Mouse (Mus musculus) hindbrain, embryonic 11.5 days (tissue): Measurements from ENCODE around the gene Ttn. TPM values are rescaled to one million over a fixed set of nuclear protein-coding genes. Genes with fewer than 3 reads are reported as not detected.
"Not testable (repeated sequence)": the region's sequence is repeated elsewhere in the genome, so short reads cannot be mapped to it uniquely, and the experiment has no call there.

Experiments
- ATAC-seq: fragments of 200-750 bp; cut with Nextera tagmentation; 2 replicates; pipeline ENCODE4 v1.8.0; 2017; ENCODE audit warnings: mild to moderate bottlenecking, moderate TSS enrichment, moderate library complexity; ENCODE audit not compliant: low FRiP score
- DNase-seq: peaks from one replicate; pipeline ENCODE4 v3.0.0-alpha.2; 2015; ENCODE audit warnings: low spot score
- H3K27ac ChIP-seq: fragments of 300-500 bp; sonication (generic); 2 replicates; pipeline ENCODE4 v1.5.1; 2014; ENCODE audit warnings: mild to moderate bottlenecking, low read depth, low read length
- H3K27me3 ChIP-seq: fragments of 300-500 bp; sonication (generic); 2 replicates; pipeline ENCODE4 v1.6.1; 2014; ENCODE audit warnings: mild to moderate bottlenecking, low read length, moderate library complexity, mixed read lengths; ENCODE audit not compliant: control insufficient read depth, insufficient read depth
- H3K36me3 ChIP-seq: fragments of 300-500 bp; sonication (generic); 2 replicates; pipeline ENCODE4 v1.6.1; 2014; ENCODE audit warnings: mild to moderate bottlenecking, low read length, moderate library complexity, mixed read lengths; ENCODE audit not compliant: control insufficient read depth, insufficient read depth
- H3K4me1 ChIP-seq: fragments of 300-500 bp; sonication (generic); replicated peaks from 2 replicates; pipeline ENCODE4 v1.6.1; 2014; ENCODE audit warnings: low read length, mixed read lengths; ENCODE audit not compliant: control insufficient read depth, insufficient read depth
- H3K4me2 ChIP-seq: fragments of 300-500 bp; sonication (generic); replicated peaks from 2 replicates; pipeline ENCODE4 v1.6.1; 2014; ENCODE audit warnings: mild to moderate bottlenecking, low read depth, low read length
- H3K4me3 ChIP-seq: fragments of 300-500 bp; sonication (generic); 2 replicates; pipeline ENCODE4 v1.5.1; 2014; ENCODE audit warnings: low read depth, low read length
- H3K9ac ChIP-seq: fragments of 300-500 bp; sonication (generic); 2 replicates; pipeline ENCODE4 v1.6.1; 2014; ENCODE audit warnings: low read depth, low read length
- H3K9me3 ChIP-seq: fragments of 300-500 bp; sonication (generic); 2 replicates; pipeline ENCODE4 v1.6.1; 2016; ENCODE audit warnings: low read length; ENCODE audit not compliant: control insufficient read depth
- WGBS: fragments of 180-500 bp; shearing (Covaris S2); extraction: QIAGEN DNeasy Blood & Tissue Kit; methylation state at CpG from one replicate; pipeline ENCODE4 v1.1.7; 2014; 5-methylcytosine and 5-hydroxymethylcytosine counted together
- polyA plus RNA-seq: library from polyadenylated mRNA; unstranded; fragments of >200 nt; fragmentation: Nextera tagmentation; extraction: Ambion mirVana; gene quantifications from 2 replicates; pipeline ENCODE4 v1.2.1, GENCODE M21; 2014

Ttn gene
- 3.0 and 3.1 TPM in 2 replicates for polyA plus RNA-seq

DNA sequence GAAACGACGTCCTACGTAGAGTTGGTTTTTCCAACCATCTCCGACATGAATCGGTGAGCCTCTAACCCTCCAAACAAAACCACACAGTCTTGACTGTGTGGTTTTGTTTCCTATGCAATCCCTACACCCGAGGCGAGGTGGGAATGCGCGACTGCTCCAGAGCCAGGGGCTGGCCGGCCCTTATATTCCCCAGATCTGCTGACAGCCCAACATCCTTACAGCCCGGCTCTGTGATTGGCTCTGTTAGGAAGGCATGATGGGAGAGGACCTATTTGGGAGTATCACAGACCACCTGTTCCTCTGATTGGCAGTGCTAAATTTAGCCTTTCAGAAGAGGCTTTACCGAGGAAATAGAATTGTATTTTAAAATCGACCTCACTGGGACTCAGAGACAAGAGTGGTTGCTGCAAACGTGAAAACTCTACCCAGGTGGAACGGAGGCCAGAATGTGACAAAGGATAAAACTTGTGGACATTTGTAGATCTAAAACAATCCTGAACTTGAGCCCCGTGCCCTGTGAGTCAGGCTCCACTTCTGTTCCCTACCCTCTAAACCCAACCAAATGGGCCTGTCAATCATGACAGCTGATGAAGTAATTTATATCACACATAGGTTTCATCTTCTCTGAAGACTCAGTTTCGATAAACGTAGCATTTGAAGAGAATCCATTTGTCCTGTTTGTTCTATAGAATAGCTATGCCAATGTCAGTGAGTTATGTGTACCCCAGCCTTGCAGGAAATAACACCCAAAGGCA is at the start of gene Ttn:
Ttn (minus strand) TSS at position 157 of the 755 bp plus-strand sequence.
- ATAC-seq = no peak

DNA sequence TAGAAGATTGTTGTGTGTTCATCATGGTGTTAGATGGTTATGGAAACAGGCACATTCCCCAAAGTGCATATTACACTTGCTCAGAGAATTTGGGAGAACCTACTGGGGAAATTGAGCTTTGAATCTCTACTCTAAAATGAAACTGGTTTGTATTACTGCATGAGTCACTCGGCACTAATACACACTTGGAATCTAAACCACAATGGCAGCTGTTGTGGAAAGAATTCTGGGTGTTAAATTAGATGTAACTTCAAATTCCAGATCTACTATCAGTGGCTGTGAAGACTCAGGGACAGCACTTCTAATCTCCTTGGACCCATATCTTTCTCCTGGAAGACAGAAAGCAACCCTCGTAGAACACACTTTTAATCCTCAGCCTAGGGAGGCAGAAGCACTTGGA is 38.3 kb upstream of the Ttn start:
- WGBS = 93% methylated on average over 2 of the region's 2 CpGs
- no peak for DNase-seq
- no peak overlapping the region for H3K9ac ChIP-seq
- no peak overlapping the region for H3K27ac ChIP-seq
- no peaks in the 10 kb centered on the region for H3K9me3 ChIP-seq
- no peaks in the 10 kb centered on the region for H3K4me1 ChIP-seq
- ATAC-seq = no peak
- no peak overlapping the region for H3K4me3 ChIP-seq
- no peaks in the 10 kb centered on the region for H3K27me3 ChIP-seq
- no peak overlapping the region for H3K4me2 ChIP-seq
- no peaks in the 10 kb centered on the region for H3K36me3 ChIP-seq

More for the DNA sequence above, at the start of gene Ttn:
- Histone ChIP-seq H3K27ac (no peak within 1 kb of the TSS), H3K4me3 (no peak within 1 kb of the TSS), H3K9ac (no peak within 1 kb of the TSS), H3K9me3 (no peaks in the 10 kb centered on the region), H3K4me2 (no peak within 1 kb of the TSS), H3K4me1 (no peaks in the 10 kb centered on the region), H3K36me3 (no peaks in the 10 kb centered on the region), H3K27me3 (no peaks in the 10 kb centered on the region)
- no peak for DNase-seq
- 84% methylated on average over 18 of the region's 18 CpGs for WGBS

DNA sequence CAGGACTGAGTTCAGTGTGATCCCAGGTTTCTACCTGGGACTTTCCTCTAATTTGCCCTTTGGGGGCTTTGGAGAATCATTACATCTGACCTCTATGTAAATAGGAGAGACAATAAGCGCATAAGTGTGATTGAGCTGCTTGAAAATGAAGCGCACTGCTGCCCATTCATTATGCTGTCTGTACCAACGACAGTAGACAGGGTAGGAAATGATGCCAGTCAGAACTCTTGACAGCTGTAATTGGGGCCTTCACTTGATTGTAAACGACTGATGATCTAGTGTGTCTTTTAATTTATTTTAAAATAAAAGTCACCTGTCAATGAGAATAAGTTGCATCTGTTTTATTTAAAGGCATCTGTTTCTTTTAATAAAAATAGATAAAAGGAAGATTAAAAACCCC is 35.4 kb upstream of the Ttn start:
- Histone ChIP-seq H3K9ac (no peak overlapping the region), H3K27me3 (no peaks in the 10 kb centered on the region), H3K4me1 (no peaks in the 10 kb centered on the region), H3K4me2 (no peak overlapping the region), H3K36me3 (no peaks in the 10 kb centered on the region), H3K27ac (no peak overlapping the region), H3K9me3 (no peaks in the 10 kb centered on the region), H3K4me3 (no peak overlapping the region)
- ATAC-seq (no peak), DNase-seq (no peak)
- 76% methylated on average over 4 of the region's 4 CpGs for WGBS

DNA sequence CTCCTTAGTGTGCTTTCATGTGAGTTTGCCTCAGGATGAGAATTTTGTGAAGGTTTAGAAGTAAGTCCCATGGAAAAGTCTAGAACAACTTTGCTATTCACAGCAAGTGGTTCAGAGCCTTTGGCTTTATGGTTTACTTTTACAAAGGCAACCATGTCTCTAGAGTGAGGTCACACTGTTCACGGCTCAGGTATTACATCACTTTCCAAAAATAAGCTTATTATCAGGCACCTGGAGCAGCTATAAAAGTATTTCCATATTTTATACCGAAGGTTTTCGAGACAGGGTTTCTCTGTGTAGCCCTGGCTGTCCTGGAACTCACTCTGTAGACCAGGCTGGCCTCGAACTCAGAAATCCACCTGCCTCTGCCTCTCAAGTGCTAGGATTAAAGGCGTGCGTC is 31.1 kb upstream of the Ttn start:
- H3K9me3 ChIP-seq, H3K27ac ChIP-seq, H3K4me1 ChIP-seq, H3K9ac ChIP-seq, ATAC-seq, H3K36me3 ChIP-seq, H3K4me2 ChIP-seq, DNase-seq, H3K4me3 ChIP-seq, H3K27me3 ChIP-seq: not testable (repeated sequence)
- WGBS = 94% methylated on average over 6 of the region's 6 CpGs

DNA sequence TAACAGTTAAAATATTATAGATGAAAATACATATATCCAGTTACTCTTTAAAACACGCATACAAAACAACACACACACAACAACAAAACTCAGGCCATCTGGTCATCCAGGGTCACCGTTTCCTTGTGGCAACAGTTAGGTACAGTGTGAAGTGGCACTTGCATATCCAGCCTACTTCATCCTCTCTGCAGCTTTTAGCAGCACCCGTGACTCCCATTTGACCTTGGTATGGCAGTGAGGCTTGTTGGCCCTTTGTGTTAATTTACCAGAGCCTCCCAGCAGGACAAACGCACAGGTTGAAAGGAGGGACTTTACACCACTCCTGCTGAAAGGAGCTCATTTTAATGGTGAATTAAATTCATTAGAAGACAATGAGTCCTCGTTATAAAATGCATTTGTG is 29.6 kb upstream of the Ttn start:
- Histone ChIP-seq H3K9ac (no peak overlapping the region), H3K4me2 (no peak overlapping the region), H3K27me3 (no peaks in the 10 kb centered on the region), H3K36me3 (no peaks in the 10 kb centered on the region), H3K27ac (no peak overlapping the region), H3K4me3 (no peak overlapping the region), H3K4me1 (no peaks in the 10 kb centered on the region), H3K9me3 (no peaks in the 10 kb centered on the region)
- DNase-seq = no peak
- no peak for ATAC-seq
- WGBS = 64% methylated on average over 5 of the region's 5 CpGs

DNA sequence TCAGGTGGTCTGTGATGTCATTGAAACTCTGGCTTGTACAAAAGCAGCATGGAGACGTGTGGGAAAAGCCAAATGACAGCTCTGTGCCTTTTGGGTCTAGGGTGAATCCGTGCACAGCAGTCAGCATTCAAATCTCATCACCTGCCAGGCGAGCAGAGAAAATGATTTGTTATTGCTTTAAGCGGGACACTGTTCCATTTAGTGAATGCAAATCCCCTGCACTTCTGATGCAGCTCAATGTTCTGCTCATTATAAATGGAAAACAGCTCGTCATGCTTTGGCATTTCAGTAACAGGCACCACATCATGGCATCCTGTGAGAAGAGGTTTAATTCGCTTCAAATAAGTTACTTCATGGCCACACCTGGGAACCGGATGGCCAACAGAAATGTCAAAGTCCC is 24.7 kb upstream of the Ttn start:
- 72% methylated on average over 7 of the region's 7 CpGs for WGBS
- no peaks in the 10 kb centered on the region for H3K27me3 ChIP-seq
- H3K9ac ChIP-seq = no peak overlapping the region
- no peaks in the 10 kb centered on the region for H3K9me3 ChIP-seq
- H3K36me3 ChIP-seq = no peaks in the 10 kb centered on the region
- H3K4me2 ChIP-seq = no peak overlapping the region
- no peak overlapping the region for H3K27ac ChIP-seq
- no peak overlapping the region for H3K4me3 ChIP-seq
- DNase-seq (no peak), ATAC-seq (no peak)
- no peaks in the 10 kb centered on the region for H3K4me1 ChIP-seq

DNA sequence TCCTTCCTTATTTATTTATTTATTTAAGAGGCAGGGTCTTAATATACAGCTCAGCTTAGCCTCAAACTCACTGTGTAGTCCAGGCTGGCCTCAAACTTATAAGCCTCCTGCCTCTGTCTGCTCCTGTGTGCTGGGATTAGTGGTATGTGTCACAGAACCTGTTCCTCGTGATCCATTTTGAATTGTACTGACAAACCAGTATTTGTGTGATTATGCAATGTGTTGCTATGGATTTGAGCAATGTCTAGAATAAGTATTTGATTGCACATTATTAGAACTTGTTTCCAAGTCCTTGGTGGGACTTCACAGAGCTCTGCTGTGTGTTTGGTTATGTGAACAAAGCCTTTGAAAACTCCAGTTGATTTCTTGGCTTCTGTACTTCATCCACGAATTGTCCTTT is 20.8 kb upstream of the Ttn start:
- Histone ChIP-seq H3K4me2 (no peak overlapping the region), H3K4me1 (no peaks in the 10 kb centered on the region), H3K9ac (no peak overlapping the region), H3K4me3 (no peak overlapping the region), H3K27me3 (no peaks in the 10 kb centered on the region), H3K36me3 (no peaks in the 10 kb centered on the region), H3K9me3 (no peaks in the 10 kb centered on the region), H3K27ac (no peak overlapping the region)
- no peak for ATAC-seq
- no peak for DNase-seq
- 77% methylated on average over 2 of the region's 2 CpGs for WGBS

DNA sequence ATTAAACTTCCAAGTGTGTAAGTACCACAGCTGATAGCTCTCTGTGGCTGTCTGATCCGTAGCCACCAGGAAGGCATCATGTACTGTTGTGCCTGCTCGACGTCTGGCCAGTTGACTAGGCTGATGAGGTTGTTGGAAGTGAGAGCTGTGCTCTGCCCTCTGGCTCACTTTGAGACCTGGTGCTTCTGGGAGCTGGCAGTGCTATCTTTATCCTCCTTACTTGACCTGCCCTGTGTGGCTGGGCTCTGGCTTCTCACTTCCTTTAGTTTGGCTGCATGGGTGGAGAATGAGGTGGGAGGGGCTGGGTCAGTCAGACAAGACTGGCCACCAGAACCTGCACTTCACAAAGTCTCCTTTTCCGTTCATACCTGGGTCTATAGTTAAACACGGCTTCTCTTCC is 16.0 kb upstream of the Ttn start:
- Histone ChIP-seq H3K9me3 (no peaks in the 10 kb centered on the region), H3K4me2 (no peak overlapping the region), H3K36me3 (no peaks in the 10 kb centered on the region), H3K9ac (no peak overlapping the region), H3K27ac (no peak overlapping the region), H3K4me1 (no peaks in the 10 kb centered on the region), H3K27me3 (no peaks in the 10 kb centered on the region), H3K4me3 (no peak overlapping the region)
- no peak for DNase-seq
- no peak for ATAC-seq
- 77% methylated on average over 5 of the region's 5 CpGs for WGBS

DNA sequence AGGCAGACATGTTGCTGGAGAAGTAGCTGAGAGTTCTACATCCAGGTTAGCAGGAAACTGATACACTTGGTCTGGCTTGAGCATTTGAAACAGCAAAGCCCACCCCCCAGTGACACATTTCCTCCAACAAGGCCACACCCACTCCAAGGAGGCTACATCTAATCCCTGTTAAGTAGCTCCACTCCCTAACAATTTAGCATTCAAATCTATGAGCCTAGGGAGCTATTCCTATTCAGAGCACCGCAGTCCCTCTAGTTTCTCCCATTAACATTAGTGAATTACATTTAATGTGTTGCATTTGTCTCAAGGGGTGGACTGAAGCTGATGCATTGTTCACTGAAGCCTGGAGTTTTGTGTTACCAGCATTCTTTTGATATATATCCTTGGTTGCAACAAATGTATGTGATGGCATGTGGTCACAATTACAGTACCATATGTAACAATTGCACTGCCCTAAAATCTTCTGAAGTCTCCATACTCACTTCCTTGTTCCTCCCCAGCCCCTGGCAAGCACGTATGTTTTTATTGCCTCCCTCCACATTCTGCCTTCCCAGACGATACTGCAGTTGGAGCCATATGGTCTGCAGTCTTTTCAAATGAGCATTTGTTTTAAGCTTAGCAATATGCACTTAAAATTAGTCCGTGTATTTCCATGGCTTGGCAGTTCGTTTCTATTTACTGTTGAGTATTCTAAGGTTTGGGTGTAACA is 10.3 kb upstream of the Ttn start:
- Histone ChIP-seq H3K9me3 (no peaks in the 10 kb centered on the region), H3K9ac (no peak overlapping the region), H3K27me3 (no peaks in the 10 kb centered on the region), H3K27ac (no peak overlapping the region), H3K4me1 (no peaks in the 10 kb centered on the region), H3K4me3 (no peak overlapping the region), H3K36me3 (no peaks in the 10 kb centered on the region), H3K4me2 (no peak overlapping the region)
- 84% methylated on average over 5 of the region's 5 CpGs for WGBS
- DNase-seq (no peak), ATAC-seq (no peak)
